Mouse (Mus musculus): ENCODE measurements around the gene Ampd2.

Gene Ampd2

GRCm38 (mm10) chr3:108086470-108086979 is at the start of gene Ampd2:
Gene Ampd2, minus strand, starts transcription at chr3:108086651.
- no peak for ATAC-seq (ENCODE audit: insufficient number of reproducible peaks, low FRiP score, low TSS enrichment)

GRCm38 (mm10) chr3:108134701-108135100 is 48.2 kb upstream of the Ampd2 start:
- ATAC-seq (ENCODE audit: insufficient number of reproducible peaks, low FRiP score, low TSS enrichment), result no peak

- no peak for ATAC-seq (ENCODE audit: insufficient number of reproducible peaks, low FRiP score, low TSS enrichment)
Observed at GRCm38 (mm10) chr3:108132484-108132883, 46.0 kb upstream of the Ampd2 start.

- no peak for ATAC-seq (ENCODE audit: insufficient number of reproducible peaks, low FRiP score, low TSS enrichment)
Observed at GRCm38 (mm10) chr3:108131821-108132220, 45.4 kb upstream of the Ampd2 start.

- no peak for ATAC-seq (ENCODE audit: insufficient number of reproducible peaks, low FRiP score, low TSS enrichment)
Observed at GRCm38 (mm10) chr3:108131216-108131615, 44.8 kb upstream of the Ampd2 start.

DNA sequence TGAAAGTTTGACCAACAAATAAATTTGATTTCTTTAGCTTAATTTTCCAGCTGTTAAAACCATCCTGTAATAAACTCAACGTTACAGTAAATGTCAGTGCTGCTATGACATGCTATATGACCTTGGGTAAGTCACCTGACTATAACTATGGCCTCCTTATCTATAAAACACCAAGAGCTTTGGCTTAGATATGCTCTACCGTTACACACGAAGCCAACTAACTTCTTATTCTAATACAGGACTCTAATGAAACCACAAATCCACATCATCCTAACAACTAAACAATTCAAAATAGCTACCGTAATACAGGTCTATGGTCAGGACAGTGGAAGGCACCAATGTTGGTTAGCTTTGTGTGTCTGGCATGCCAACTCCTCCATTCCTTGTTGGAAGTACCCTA is 43.4 kb upstream of the Ampd2 start:
- ATAC-seq (ENCODE audit: insufficient number of reproducible peaks, low FRiP score, low TSS enrichment), result no peak

DNA sequence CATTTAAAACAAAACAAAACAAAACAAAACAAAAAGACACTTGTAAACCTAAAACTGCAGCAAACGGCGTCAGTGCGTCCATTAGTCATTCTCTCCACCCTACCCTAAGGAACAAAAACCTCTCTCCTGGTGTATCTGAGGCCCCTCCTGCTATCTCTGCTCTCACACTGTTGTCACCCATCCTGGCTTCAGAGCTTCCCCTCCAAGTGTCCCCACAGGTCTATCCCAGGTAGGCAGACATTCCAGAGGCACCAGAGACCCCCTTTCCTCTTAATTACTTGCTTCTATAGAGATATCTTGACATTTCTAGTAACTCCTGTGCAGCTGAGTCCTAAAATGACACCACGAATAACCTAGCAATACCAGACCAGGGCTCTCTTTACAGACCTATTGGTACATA is 42.9 kb upstream of the Ampd2 start:
- no peak for ATAC-seq (ENCODE audit: insufficient number of reproducible peaks, low FRiP score, low TSS enrichment)

GRCm38 (mm10) chr3:108128520-108128919 is 42.1 kb upstream of the Ampd2 start:
- ATAC-seq (ENCODE audit: insufficient number of reproducible peaks, low FRiP score, low TSS enrichment), result no peak

- ATAC-seq (ENCODE audit: insufficient number of reproducible peaks, low FRiP score, low TSS enrichment), result no peak
Observed at GRCm38 (mm10) chr3:108126327-108126726, 39.9 kb upstream of the Ampd2 start.

- ATAC-seq (ENCODE audit: insufficient number of reproducible peaks, low FRiP score, low TSS enrichment), result no peak
Observed at GRCm38 (mm10) chr3:108124131-108124530, 37.7 kb upstream of the Ampd2 start.

- no peak for ATAC-seq (ENCODE audit: insufficient number of reproducible peaks, low FRiP score, low TSS enrichment)
Observed at GRCm38 (mm10) chr3:108123242-108123641, 36.8 kb upstream of the Ampd2 start.

GRCm38 (mm10) chr3:108121101-108121500 is 34.6 kb upstream of the Ampd2 start:
- ATAC-seq (ENCODE audit: insufficient number of reproducible peaks, low FRiP score, low TSS enrichment), result no peak

- ATAC-seq (ENCODE audit: insufficient number of reproducible peaks, low FRiP score, low TSS enrichment), result no peak
Observed at GRCm38 (mm10) chr3:108117465-108117864, 31.0 kb upstream of the Ampd2 start.

- ATAC-seq (ENCODE audit: insufficient number of reproducible peaks, low FRiP score, low TSS enrichment), result no peak
Observed at GRCm38 (mm10) chr3:108113591-108114289, 27.3 kb upstream of the Ampd2 start.

- ATAC-seq (ENCODE audit: insufficient number of reproducible peaks, low FRiP score, low TSS enrichment), result no peak
Observed at GRCm38 (mm10) chr3:108112666-108113065, 26.2 kb upstream of the Ampd2 start.

GRCm38 (mm10) chr3:108112246-108112645 is 25.8 kb upstream of the Ampd2 start:
- no peak for ATAC-seq (ENCODE audit: insufficient number of reproducible peaks, low FRiP score, low TSS enrichment)

- ATAC-seq (ENCODE audit: insufficient number of reproducible peaks, low FRiP score, low TSS enrichment), result no peak
Observed at GRCm38 (mm10) chr3:108111320-108111719, 24.9 kb upstream of the Ampd2 start.

DNA sequence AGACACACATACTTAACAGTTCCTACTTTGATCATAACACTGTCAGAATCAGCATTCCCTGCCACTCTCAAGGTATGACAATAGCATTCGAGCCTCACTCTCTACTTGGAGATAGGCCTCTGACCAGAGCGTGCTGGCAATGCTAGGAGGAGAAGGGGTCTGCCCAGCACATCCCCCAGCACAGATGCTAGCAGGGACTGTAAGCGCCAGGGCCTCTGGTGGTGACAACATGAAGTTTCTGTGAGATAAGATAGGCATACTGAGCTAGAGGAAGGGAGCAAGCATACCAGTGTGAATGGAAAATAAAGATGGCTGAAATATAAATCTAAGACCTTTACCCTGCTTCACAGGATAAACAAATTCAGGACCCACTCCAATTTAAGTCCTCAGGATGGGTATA is 18.8 kb upstream of the Ampd2 start:
- no peak for ATAC-seq (ENCODE audit: insufficient number of reproducible peaks, low FRiP score, low TSS enrichment)

- no peak for ATAC-seq (ENCODE audit: insufficient number of reproducible peaks, low FRiP score, low TSS enrichment)
Observed at GRCm38 (mm10) chr3:108102075-108102474, 15.6 kb upstream of the Ampd2 start.

- no peak for ATAC-seq (ENCODE audit: insufficient number of reproducible peaks, low FRiP score, low TSS enrichment)
Observed at GRCm38 (mm10) chr3:108101594-108101993, 15.1 kb upstream of the Ampd2 start.

DNA sequence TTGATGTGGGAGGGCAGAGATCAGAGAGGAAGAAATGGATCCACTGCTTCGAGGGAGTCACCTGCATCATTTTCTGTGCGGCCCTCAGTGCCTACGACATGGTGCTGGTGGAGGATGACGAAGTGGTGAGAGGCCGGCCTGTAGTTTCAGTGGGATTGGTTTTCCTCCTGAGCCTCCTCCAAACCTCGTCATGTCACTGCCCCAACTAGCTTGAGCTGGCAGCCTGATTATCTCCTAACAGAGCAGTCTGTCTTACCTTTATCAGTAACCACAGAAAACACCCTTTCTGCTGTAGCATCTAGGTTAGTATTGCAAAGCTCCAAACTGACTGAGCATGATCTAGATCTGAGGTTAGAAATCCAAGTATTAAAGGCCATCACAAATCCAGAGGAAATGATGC is 11.9 kb upstream of the Ampd2 start:
- no peak for ATAC-seq (ENCODE audit: insufficient number of reproducible peaks, low FRiP score, low TSS enrichment)

DNA sequence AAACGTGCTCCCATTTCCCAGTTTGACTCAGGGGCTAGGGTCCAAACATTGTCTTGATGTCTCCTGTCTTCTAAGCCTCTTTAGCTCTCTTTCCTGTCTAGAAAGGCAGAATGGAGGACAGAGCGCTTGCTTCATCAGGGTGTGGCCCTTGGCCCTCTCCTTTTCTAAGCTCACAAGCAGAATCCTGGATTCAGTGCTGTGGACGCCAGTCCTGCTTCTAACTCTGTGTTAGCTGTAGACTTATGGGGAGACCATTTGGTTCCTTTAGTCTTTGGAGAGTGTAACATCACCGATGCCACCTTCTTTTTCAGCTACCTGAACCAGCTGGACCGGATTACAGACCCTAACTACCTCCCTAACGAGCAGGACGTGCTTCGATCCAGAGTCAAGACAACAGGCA is 11.2 kb upstream of the Ampd2 start:
- no peak for ATAC-seq (ENCODE audit: insufficient number of reproducible peaks, low FRiP score, low TSS enrichment)
